Mouse (Mus musculus) thymus, postnatal 25 days (tissue): Measurements from ENCODE around the gene Tnfrsf25.
A peak's percentile ranks its signal among the peaks of the same experiment; 100 is the strongest.

Experiments used
- DNase-seq: peaks from one replicate; pipeline ENCODE4 v3.0.0; 2022

Gene Tnfrsf25

GRCm38 (mm10) chr4:152094233-152094632 lies 21.5 kb upstream of the Tnfrsf25 start:
- DNase-seq, result no peak

DNA sequence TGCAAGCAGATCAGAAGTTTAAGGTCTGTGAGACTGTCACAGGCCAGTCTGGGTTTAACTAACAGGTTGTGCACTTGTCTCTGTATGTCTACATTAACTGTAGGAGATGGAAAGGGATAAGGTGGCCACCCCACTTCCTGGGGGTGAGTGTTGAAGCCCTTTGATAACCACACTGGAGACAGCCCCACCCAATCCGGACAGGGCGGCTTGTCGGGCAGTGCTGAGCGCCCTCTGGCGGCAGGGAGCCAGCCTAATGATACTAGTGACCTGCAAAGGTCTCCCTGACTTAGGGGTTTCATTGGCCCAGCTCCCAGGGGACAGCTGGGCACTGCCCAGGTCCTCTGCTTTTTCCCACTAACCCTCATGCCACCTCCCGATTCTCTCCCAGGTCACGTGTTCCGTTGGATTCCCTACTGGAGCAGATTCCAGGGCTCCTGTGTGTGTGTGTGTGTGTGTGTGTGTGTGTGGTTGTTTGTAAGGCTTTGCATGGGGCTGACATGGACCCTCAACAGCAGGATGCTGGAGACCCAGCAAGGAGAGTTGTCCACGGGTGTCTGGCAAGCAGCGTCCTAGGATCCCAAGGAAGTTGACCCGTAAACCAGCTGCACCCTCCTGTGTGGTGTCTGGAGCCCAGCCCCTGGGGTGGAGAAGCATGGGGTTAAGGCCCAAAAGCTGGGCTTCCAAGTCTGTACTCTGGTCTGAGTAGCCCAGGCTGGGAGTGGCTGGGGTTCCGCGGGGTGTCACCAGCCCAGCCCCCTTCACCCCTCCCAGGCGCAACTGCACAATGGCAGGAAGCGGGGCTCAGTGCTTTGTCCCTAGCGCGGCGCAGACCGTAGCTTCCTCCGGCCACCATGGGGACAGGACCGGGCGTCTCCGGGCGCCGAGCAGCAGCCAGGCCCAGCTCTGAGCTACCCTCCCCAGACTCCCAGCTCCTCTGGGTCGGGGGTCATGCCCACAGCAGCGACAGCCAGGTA lies 19.5 kb upstream of the Tnfrsf25 start:
- DNase-seq, result peak; percentile 73

GRCm38 (mm10) chr4:152096927-152097326 lies 18.8 kb upstream of the Tnfrsf25 start:
- no peak for DNase-seq

DNA sequence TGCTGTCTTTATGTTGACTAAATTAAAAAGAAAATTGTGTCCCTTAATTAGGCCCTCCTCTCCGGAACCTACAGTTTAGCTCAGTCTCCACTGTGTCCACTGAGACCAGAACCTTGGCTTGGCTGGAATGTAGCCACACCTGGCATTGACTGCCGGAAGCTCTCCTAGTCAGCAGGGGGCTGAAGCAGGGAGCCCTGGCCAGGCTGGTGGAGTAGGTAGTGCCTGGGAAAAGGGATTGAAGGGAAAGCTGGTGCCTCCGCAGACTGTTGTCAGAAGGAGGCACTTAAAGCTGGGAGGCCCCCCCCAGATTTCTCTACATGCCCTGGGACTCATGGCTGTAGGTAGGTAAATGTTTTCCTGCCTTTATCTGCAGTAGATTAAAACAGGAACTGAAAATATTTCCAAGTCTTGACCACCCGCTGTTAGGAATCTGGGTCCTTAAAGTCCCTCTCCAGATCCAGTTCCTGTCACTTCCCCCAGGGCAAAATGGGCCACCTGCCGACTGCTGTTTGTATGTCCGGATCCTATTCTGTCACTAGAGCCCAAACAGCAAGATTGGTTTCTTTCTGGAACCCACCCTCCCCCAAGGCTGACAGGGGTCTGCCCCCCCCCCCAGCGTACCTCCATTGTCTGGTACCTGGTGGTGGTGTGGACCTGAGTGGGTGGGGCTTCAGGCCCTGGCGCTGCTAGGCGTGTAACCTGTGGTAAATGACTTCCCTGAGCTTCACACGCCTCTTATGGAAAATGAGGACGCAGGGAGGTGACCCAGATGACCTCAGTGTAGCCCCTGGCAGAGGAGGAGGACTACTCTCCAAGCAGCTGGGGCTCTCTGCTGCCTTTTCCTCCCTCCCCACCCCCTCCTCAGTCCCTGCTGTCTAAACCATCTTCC lies 17.6 kb upstream of the Tnfrsf25 start:
- no peak for DNase-seq

- no peak for DNase-seq
Observed at GRCm38 (mm10) chr4:152100541-152100940, 15.2 kb upstream of the Tnfrsf25 start.

DNA sequence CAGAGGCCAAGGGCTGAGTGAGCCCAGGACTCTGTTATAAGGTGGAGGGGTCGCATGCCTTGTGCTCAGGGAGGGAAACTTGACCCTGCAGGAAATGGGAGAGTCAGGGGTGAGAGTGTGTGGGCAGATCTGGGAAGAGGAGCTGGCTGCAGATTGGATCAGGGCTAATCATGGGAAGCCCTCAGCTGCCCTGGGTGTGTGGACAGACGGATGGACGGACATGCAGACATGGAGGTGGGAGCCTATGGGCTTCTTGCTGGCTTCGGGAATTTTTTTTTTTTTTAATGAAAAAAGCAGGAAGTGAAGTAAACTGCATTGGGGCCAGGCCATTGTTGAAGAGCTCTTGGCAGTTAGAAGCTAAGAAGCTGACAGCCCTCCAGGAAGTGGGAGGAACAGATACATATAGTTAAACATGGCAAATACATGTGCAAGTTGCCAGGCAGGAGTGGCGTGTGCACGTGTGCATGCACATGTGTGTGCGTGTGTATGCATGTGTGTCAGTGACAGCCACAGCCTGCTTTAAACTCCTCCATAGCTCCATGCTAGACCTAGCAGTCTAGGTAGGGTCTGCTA lies 14.6 kb upstream of the Tnfrsf25 start:
- no peak for DNase-seq

DNA sequence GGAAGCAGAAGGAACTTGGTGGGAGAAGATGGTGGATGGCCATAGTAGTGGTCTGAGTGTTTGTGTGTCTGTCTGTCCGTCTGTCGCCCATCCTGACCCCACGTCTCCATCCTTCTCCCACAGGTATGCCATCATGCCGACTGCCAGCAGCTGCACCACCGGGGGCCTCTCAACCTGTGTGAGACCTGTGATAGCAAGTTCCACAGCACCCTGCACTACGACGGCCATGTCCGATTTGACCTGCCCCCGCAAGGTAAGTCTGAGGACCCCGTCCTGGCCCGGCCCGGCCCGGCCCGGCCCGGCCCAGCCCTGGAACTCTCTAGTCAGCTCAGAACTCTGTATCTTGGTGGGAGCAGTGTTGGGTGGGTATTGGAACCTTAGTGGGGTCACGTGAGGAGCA lies 13.8 kb upstream of the Tnfrsf25 start:
- DNase-seq, result no peak

DNA sequence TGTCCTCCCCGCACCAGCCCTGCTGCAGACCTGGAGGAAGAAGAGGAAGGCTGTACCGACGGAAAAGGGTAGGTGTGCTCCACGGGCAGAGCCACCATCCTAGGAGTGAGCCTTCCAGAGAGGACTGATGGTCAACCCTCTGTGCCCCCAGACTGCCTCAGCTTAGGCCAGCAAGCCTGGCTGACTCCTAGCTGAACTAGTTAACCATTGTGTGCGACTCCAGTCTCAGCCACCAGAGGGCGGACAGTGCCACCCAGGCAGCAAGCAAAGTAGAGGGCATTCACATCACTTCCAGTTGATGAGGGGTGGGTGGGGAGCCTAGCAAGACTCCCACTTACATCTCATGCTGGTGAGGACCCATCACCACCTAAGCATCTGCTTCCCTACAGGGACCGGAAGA lies 12.7 kb upstream of the Tnfrsf25 start:
- peak; percentile 83 for DNase-seq

- DNase-seq, result no peak
Observed at GRCm38 (mm10) chr4:152106746-152107145, 9.0 kb upstream of the Tnfrsf25 start.

- no peak for DNase-seq
Observed at GRCm38 (mm10) chr4:152107493-152107892, 8.2 kb upstream of the Tnfrsf25 start.

GRCm38 (mm10) chr4:152107971-152108509 lies 7.7 kb upstream of the Tnfrsf25 start:
- no peak for DNase-seq

DNA sequence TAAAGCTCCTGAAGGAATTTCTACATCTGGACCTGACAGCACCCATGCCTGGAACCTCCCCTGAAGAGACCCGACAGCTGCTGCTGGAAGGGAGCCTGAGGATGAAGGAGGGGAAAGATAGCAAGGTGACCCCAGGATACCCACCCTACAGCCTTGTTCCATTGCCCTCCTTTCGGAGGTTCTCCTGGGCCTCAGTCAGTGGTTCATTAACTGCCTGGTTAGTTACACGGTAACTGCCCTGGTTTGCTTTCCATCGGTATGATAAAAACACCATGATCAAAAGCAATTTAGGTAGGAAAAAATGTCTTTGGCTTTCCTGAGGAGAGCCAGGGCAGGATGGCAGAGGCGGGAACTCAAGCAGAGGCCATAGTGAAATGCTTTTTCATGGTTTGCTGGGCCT lies 7.1 kb upstream of the Tnfrsf25 start:
- no peak for DNase-seq

DNA sequence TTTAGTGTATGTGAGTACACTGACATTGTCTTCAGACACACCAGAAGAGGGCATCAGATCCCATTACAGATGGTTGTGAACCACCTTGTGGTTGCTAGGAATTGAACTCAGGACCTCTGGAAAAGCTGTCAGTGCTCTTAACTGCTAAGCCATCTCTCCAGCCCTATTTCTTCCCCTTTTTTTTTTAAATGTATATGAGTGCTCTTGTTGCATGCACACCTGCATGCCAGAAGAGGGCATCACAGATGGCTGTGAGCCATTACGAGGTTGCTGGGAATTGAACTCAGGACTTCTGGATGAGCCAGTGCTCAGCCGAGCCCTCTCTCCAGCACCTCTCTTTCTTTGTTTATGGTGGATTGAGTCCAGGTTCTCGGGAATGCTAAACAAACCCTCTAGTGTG lies 6.2 kb upstream of the Tnfrsf25 start:
- DNase-seq, result no peak

- DNase-seq, result no peak
Observed at GRCm38 (mm10) chr4:152110689-152111088, 5.0 kb upstream of the Tnfrsf25 start.

GRCm38 (mm10) chr4:152112329-152112728 lies 3.4 kb upstream of the Tnfrsf25 start:
- no peak for DNase-seq

- no peak for DNase-seq
Observed at GRCm38 (mm10) chr4:152114080-152114479, 1.7 kb upstream of the Tnfrsf25 start.

DNA sequence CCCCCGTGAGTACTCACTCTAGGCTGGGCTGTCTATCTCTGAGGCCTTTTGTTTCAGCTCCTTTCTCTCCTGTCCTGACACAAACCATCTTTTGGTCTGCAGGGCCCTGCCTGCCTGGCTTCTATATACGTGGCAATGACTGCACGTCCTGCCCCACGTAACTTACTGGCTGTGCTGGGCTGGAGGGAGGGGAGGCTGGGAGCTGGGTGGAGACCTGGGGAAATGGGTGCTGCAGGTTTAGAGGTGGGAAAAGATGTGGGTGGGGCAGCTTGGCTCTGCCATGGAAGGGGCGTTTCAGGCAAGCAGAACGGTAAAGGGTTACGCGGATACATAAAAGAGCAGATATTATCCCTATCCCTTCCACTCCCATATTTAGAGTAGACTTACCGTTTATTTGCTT lies 1.8 kb downstream of the Tnfrsf25 start:
- no peak for DNase-seq

DNA sequence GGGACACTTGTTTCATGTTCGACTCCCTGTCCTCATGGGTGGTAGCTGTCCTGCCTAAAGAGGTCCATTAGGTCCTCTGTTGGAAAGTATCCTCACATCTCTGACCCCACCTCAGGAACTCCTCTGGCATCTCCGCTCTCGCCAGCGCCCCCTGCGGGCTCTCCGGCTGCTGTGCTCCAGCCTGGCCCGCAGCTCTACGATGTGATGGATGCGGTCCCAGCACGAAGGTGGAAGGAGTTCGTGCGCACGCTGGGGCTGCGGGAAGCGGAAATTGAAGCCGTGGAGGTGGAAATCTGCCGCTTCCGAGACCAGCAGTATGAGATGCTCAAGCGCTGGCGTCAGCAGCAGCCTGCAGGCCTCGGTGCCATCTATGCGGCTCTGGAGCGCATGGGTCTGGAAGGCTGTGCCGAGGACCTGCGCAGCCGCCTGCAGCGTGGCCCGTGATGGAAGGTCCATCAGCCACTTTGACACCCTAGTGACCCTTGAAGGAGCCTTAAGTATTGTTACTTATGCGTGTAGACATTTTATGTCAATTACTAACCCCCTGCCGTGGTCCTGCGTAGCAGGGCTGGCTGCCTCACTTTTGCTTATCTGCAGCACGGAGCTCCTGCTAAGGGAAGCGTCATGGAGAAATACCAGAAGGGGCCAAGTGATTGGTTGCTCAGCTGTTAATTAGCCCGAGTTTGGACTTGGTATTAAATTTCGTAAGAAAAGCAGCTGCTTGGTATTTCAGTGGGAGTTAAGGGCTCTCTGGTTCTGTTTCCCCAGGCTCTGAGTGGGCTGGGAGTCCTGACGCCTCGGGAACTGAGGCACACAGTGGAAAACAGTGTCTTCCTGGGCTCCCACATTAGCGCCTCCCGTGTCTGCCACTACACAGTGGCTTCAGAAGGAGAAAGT lies 3.9 kb downstream of the Tnfrsf25 start:
- DNase-seq, result no peak

GRCm38 (mm10) chr4:152120311-152121182 lies 4.8 kb downstream of the Tnfrsf25 start:
- DNase-seq, result peak; percentile 58

DNA sequence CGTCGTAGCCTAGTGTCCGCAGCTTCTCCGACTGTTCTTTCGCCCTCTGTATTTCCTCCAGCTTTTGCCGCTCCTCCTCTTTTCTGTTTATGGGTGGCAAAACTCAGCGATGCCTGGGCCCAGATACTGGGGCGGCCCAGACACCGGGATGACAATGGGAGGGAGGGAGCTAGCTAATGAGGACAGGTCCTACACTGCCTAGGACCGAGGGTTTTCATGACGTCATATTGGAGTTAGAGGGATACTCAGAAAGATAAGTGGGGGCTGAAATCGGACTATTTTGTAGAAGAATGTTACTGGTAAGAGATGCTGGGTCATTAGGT lies 5.4 kb downstream of the Tnfrsf25 start:
- no peak for DNase-seq

GRCm38 (mm10) chr4:152124361-152124961 lies 8.7 kb downstream of the Tnfrsf25 start:
- DNase-seq, result no peak
